Mouse (Mus musculus) erythroblast, embryonic 14.5 days (primary cell): ENCODE data around the gene Klf11. TPM values are rescaled to one million over a fixed set of nuclear protein-coding genes. Genes with fewer than 3 reads are reported as not detected.
A peak's percentile ranks its signal among the peaks of the same experiment; 100 is the strongest.

Experiments used
- H3K27me3 ChIP-seq: 2 replicates; pipeline ENCODE4 v1.6.1; 2012; ENCODE audit warnings: inconsistent platforms; ENCODE audit not compliant: control insufficient read depth
- H3K36me3 ChIP-seq: 2 replicates; pipeline ENCODE4 v1.6.1; 2012; ENCODE audit warnings: mild to moderate bottlenecking, inconsistent platforms; ENCODE audit not compliant: control insufficient read depth
- H3K4me1 ChIP-seq: 2 replicates; pipeline ENCODE4 v1.6.1; 2012; ENCODE audit warnings: inconsistent platforms; ENCODE audit not compliant: control insufficient read depth
- H3K4me3 ChIP-seq: replicated peaks from 2 replicates; pipeline ENCODE3; 2012; ENCODE audit warnings: moderate library complexity, mild to moderate bottlenecking, inconsistent platforms
- H3K9me3 ChIP-seq: 2 replicates; pipeline ENCODE4 v1.6.1; 2012; ENCODE audit warnings: low read length, inconsistent platforms, mixed read lengths; ENCODE audit not compliant: control insufficient read depth
- GATA1 ChIP-seq: IDR thresholded peaks from 2 replicates; pipeline ENCODE4 v1.6.1; 2012; ENCODE audit warnings: low read length, inconsistent platforms, mixed read lengths
- TAL1 ChIP-seq: IDR thresholded peaks from 3 replicates; pipeline ENCODE4 v1.6.1; 2012; ENCODE audit warnings: low read length, inconsistent platforms, mixed read lengths
- polyA plus RNA-seq: library from polyadenylated mRNA; stranded (reverse); fragments of >175 nt; gene quantifications from 2 replicates; pipeline ENCODE4 v1.2.3, GENCODE M21; 2012

Gene Klf11
- polyA plus RNA-seq, 1 experiment = 13.7 TPM

- no peaks in the 10 kb centered on the region for H3K27me3 ChIP-seq
- TF ChIP-seq GATA1 = no peak
- TF ChIP-seq TAL1 = no peak
- H3K4me1 ChIP-seq = peaks cover 72% of the 10 kb centered on the region
- H3K36me3 ChIP-seq = peaks cover 77% of the 10 kb centered on the region
- no peaks in the 10 kb centered on the region for H3K9me3 ChIP-seq
- H3K4me3 ChIP-seq = peak overlapping the region; percentile 100
Measured at GRCm38 (mm10) chr12:24707480-24707802, 56.4 kb downstream of the Klf11 start.

GRCm38 (mm10) chr12:24707954-24708823, 57.1 kb downstream of the Klf11 start, which contains the start of gene Rrm2:
Gene Rrm2, plus strand, starts transcription at chr12:24708241.
- peak within 1 kb of the TSS; percentile 100 for H3K4me3 ChIP-seq
- no peaks in the 10 kb centered on the region for H3K27me3 ChIP-seq
- peaks cover 77% of the 10 kb centered on the region for H3K36me3 ChIP-seq
- no peaks in the 10 kb centered on the region for H3K9me3 ChIP-seq
- H3K4me1 ChIP-seq = peaks cover 71% of the 10 kb centered on the region
- TF ChIP-seq TAL1 (no peak), GATA1 (no peak)

GRCm38 (mm10) chr12:24708824-24709218, 57.7 kb downstream of the Klf11 start:
- H3K9me3 ChIP-seq = no peaks in the 10 kb centered on the region
- peaks cover 66% of the 10 kb centered on the region for H3K4me1 ChIP-seq
- H3K27me3 ChIP-seq = no peaks in the 10 kb centered on the region
- TF ChIP-seq TAL1 (no peak), GATA1 (no peak)
- H3K4me3 ChIP-seq = peak overlapping the region; percentile 100
- H3K36me3 ChIP-seq = peaks cover 77% of the 10 kb centered on the region

DNA sequence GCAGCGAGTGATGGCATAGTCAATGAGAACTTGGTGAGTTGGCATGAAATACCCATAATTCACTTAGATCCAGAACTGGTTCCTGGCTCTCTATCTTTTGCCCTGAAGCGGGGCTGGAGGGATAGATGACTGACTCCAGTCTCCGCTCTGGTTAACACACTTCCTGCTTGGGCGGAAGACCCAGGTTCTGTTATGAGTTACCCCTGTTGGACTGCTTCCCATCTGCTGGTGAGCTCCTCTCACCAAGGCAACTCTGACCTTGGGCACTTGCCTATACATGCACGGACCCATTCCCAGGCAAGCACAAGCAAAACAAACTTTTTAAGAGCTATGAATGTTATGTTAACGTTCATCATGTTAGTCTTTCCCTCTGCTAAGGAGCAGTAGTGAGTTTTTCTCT, 58.3 kb downstream of the Klf11 start:
- Histone ChIP-seq H3K27me3 (no peaks in the 10 kb centered on the region), H3K4me1 (peaks cover 61% of the 10 kb centered on the region), H3K36me3 (peaks cover 77% of the 10 kb centered on the region), H3K4me3 (peak overlapping the region; percentile 100), H3K9me3 (no peaks in the 10 kb centered on the region)
- TF ChIP-seq TAL1 (no peak), GATA1 (no peak)

DNA sequence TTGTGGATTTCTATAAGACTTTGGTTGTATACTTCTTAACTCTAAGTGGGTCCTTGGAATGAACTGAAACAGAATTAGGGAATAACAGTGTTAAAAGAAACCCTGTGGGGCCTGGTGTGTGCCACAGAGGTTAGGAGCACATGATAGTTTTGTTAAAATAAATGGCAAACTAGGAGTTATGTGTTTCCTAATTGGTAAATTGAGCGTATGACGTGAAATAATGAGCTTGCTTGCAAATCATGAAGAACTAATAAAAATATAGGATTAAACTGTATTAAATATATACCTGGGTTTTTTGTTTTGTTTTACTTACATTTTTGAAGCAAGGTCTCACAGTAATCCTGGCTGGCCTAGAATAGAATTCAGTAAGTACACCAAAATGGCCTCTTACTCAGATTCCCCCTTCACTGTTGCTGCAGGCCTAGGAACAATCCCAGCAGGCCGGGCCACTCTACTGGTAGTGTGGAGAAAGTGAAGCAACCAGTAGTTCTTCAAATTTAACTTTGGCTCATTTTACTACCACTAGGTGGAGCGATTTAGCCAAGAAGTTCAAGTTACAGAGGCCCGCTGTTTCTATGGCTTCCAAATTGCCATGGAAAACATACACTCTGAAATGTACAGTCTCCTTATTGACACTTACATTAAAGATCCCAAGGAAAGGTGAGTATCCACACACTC, 58.9 kb downstream of the Klf11 start:
- Histone ChIP-seq H3K36me3 (peaks cover 80% of the 10 kb centered on the region), H3K27me3 (no peaks in the 10 kb centered on the region), H3K4me3 (peak overlapping the region; percentile 100), H3K4me1 (peaks cover 57% of the 10 kb centered on the region), H3K9me3 (no peaks in the 10 kb centered on the region)
- TF ChIP-seq GATA1 (no peak), TAL1 (no peak)

DNA sequence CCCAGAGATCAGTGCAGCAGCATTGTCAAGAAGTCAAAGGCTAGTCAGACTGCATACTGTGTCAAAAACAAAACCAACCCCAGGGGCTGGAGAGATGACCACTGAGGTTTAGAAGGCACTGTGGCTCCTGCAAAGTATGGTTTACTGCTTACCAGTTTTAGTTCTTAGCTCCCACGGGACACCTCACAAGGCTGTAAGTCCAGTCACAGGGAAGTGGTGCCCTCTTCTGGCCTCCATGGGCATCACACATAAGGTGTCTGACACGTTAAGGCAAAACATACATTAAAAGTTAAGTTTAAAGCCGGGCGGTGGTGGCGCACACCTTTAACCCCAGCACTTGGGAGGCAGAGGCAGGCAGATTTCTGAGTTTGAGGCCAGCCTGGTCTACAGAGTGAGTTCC, 59.6 kb downstream of the Klf11 start:
- peak overlapping the region; percentile 100 for H3K4me3 ChIP-seq
- H3K36me3 ChIP-seq = peaks cover 82% of the 10 kb centered on the region
- peaks cover 53% of the 10 kb centered on the region for H3K4me1 ChIP-seq
- TF ChIP-seq TAL1 (no peak), GATA1 (no peak)
- H3K27me3 ChIP-seq = no peaks in the 10 kb centered on the region
- H3K9me3 ChIP-seq = no peaks in the 10 kb centered on the region

Other genes with a start within 250 kb of the Klf11 start
- gene Taf1b, start 152.9 kb upstream of the Klf11 start, polyA plus RNA-seq = 0.08 TPM in 2 replicates
- gene Grhl1, start 79.0 kb upstream of the Klf11 start, polyA plus RNA-seq = 0.04 and 0.08 TPM in 2 replicates
- not detected in 2 replicates for gene Cys1, start 30.5 kb downstream of the Klf11 start, polyA plus RNA-seq
- 77.0 and 84.2 TPM in 2 replicates for gene Rrm2, start 57.0 kb downstream of the Klf11 start, polyA plus RNA-seq
- gene Mboat2, start 179.6 kb downstream of the Klf11 start, polyA plus RNA-seq = 0.60 and 0.78 TPM in 2 replicates